Mouse (Mus musculus): ENCODE results near the gene Amdhd2.
"Not testable (repeated sequence)": the region's sequence is repeated elsewhere in the genome, so short reads cannot be mapped to it uniquely, and the experiment has no call there.

The Amdhd2 gene

DNA sequence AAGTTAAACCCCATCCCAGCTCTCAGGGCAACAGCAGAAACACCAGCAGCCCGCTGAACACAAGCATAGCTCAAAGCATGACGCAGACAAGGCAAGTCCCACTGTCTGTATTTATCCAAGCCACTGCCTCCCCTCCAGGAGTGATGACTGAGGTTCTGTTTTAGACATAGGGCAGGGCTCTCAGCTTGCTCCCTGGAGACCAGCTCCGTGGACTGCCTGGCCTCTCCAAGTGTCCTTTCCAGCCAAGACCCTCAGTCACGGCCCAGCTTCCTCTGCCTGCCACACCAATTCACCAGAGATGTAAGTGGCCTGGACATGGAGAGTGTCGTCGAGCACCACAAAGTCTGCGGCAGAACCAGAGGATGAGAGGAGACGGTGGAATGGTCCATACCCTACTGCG lies 7.8 kb downstream of the Amdhd2 start:
- no peak for DNase-seq

DNA sequence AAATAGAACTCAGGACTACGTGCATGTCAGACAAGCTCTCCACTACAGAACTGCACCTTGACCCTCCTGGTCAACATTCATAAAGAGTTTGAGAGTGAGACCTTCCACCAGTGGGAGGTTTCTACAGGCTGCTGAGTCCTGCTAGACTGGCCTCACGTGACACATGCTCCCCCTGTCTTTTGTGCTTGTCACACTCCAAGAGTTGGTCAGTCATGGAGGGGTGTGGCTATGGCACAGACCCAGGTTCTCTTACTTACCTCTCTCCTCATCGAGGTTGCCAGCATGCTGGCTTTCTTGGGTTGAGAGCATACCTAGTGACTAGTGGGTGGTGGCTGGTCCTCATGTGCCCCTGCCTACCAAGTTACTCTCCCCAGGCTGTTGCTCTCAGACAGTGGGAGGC lies 9.1 kb downstream of the Amdhd2 start:
- DNase-seq = peak; percentile 85

DNA sequence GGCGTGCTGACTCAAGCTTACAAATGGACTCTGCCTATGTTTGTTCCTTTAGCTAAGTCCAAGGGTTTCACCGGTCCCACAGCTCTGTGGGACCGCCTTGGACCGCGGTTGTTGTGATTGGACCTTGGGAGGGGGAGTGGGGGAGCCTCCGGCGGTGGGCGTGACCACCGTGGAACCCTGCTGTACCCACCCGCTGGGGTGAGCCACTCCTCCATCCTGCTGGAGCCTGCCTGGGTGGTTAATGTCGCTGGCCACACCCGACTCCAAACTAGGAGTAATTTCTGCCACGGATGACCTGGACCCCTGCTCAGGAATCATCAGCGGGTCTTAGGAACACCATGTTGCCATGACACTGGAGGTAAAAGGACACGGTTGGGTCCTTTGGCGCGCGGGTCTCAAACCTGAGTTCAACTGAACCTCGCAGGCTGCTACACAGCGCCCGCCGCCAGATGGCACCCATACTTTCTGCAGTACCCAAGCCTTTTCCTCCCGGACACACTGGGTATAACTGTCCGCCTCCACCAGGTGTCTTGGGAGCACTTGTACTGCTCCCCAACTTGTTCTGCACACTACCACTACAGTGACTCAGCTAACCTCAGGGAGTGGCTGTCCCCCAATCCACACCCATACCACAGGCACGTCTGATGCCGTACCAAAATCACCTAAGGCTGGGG lies 11.5 kb downstream of the Amdhd2 start:
- peak; percentile 90 for DNase-seq

DNA sequence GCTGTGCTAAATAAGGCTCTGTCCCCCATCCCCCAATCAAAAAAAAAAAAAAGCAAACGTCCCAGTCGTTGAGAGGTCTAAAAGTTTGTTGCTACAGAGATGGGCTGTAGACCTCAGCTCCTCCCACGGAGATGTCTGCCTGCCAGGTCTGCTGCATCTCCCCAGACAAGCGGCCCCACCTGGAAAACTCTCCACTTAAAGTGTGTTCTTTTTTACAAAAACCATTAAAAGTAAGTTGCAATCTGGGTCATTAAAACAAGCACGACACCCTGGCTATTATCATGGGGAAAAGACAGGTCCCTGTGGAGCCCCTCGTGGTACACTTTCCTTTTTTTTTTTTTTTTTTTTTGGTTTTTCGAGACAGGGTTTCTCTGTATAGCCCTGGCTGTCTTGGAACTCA lies 12.2 kb downstream of the Amdhd2 start:
- DNase-seq = no peak

DNA sequence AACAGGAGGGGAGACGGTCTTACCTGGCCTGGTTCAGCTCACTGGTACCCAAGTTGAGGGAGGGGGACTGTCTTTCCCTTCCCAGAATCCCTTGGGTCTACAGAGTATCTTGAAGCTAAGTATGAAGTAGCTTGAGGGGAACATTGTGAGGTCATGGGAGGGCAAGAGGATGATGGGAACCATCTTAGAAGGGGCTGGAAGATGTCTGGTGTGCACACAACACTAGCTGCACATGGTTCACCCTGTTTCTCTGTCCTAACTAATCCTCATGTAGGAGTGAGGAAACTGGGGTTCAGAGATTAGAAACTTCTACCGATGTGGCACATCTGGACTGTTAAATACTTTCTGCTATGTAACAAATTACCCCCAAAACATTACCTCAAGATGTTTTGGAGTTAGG lies 12.7 kb downstream of the Amdhd2 start, which contains the start of gene Pdpk1:
Gene Pdpk1 (minus strand): TSS at position 101 of the 400 bp plus-strand sequence.
- DNase-seq = no peak

DNA sequence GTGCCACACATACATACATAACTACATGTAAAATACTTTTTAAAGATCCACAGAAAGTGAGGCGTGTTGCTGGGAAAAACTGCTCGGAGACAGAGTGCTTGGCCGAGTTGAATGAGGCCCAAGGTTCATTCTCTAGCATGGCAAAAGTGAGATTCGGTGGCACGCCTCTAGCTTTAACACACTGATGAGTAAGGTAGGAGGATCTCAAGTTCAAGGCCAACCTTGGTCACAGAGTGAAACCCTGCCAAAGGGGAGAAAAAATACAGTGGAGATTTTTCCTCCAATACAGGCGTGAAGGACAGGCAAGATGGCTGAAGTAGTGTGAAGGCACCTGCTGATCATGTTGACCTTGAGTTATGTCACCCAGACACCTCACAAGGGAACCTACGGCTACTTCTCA lies 14.1 kb downstream of the Amdhd2 start:
- DNase-seq = no peak

DNA sequence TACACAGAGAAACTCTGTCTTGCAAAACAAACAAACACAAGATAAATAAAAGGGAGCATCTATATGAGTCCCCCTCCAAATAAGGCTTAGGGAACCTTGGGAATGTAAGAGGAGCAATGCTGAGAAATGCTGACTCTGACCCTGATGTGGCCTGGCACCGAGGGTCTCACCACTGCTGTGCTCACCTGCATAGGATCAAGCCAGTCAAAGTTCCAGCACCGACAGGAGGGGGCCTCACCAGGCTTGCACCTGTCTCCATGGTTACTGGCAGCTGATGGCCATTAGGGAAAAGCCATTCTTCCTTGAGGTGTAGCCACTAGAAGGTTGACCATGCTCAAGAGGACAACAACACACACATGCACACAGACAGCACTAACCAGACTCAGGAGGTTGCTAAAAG lies 20.7 kb downstream of the Amdhd2 start:
- DNase-seq = no peak

DNA sequence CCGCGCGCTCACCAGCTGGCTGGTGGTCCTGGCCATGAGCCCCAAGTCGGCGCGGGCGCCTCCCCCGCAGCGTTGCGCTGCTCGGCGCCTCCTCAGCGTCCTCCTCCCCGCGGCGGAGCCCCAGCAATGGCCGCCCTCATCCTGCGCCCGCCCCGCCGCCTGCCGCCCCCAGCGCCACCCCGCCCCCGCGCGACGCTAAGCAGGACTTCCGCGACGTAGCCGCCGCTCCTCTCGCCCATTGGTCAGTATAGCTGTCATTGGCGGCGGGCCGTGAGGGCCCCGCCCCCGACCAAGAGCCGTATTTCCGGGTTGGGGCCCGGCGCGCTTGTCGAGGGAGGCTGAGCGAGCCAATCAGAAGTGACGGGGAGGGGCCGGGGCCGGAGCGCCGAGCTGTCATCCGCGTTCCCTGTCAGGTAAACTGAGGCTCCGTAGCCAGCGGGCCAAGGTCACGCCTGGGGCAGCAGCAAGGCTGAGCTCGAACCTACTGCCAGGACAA lies 22.1 kb downstream of the Amdhd2 start:
- DNase-seq = peak; percentile 98

DNA sequence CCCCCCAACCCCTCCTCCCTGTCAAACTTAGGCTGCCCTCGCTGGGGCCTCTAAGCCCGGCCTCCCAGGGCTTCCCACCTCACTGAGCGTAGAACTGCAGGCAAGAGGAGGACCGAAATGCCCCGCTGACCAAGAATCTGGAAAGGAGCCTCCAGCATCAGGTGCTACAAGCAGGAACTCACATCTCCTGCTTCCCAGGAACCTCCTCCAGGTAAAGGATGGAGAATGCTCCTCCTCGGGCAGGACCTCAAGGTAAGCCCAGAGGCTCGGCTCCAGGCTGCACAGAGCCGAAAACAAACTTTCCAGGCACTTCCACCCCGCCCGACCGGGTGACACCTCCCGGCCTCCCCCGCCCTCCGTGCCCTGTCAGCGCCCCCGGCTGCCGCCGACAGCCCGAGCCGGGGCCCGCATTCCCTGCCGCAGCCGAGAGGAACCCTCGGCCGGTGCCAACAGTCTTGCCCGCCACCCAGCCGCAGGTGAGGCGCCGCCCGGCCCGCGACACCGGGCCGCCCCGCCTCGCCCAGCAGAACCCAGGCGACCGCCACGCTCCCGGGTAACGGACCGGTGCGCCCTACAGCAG lies 22.6 kb downstream of the Amdhd2 start:
- peak; percentile 66 for DNase-seq

DNA sequence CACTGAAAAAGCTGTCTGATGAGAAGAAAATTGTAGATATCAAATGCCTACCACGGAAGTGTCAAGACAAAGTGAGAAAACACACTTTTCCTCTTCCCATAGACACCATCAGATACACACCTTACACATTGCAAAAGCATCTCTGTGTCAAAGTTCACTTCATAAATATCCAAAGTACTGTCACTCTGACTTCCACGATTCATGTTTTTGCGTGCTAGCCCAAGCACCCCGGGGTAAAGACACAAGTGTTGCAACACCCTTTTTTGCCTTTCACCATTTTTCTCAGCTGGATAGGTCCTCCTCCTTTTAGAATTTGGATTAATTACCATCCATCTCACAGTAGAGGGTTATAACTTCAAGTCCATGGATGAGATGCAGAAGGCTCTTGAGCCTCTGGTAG lies 23.6 kb downstream of the Amdhd2 start:
- DNase-seq = no peak

DNA sequence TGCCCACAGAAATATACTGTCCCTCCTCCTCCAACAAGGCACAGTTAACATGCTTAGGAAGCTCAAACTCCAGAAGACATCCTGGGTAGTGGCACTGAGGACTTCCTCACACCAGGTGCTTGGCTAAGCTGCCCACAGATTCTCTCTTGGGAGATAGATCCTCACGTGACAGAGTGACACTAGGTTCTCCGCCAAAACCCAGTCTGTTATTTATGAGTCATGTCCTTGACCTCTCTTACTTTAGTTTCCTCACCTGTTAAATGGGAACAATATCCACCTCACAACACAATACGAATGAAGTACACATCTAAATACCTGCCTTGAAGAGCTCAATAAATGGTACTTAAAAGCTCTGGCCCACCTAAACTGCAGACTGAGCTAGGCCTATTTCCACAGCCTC lies 24.3 kb downstream of the Amdhd2 start:
- DNase-seq = no peak

DNA sequence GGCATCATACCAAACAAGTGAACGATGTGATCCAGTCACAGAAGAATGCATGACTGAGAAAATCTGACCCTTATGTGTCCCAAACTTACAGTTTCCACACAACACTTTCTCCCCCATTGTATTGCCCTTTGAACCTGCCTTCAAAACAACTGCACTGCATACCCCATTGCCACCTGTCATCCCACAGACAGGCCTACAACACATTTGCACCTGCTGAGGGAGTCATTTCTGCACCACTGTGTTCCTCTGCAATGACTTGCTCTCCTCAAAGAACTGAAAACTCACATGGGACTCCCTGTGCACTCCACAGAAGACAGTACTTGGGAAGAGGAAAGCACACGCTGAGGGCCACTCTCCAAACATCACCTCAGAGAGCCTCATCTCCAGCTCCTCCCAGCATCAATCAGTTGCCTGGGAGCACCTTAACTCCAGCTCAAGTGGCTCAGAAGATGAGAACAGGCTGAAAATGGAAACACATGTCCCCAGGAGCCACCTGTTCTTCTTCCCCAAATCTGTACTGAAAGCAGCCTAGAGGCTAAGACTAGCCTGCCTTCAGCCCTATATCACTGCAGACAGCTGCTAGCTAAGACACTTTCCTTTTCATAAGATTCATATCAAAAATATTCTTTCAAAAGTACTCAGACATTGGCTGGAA lies 26.2 kb downstream of the Amdhd2 start:
- no peak for DNase-seq

DNA sequence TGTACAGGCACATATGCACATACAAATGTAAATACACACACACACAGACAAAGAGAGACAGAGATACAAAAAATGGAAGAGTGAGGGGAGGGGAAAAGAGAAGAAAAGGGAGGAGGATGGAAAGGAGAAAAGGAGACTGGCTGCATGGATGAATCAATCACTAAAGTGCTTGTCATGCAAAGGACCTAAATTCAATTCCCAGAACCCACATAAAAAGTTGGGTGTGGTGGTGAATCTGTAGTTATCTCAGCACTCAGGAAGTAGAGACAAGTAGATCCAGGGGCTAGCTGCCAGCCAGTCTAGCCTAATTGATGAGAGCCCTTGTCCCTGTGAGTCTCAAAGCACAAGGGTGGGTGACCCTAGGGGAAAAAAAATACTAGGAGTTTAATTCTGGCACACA lies 29.5 kb downstream of the Amdhd2 start:
- no peak for DNase-seq

DNA sequence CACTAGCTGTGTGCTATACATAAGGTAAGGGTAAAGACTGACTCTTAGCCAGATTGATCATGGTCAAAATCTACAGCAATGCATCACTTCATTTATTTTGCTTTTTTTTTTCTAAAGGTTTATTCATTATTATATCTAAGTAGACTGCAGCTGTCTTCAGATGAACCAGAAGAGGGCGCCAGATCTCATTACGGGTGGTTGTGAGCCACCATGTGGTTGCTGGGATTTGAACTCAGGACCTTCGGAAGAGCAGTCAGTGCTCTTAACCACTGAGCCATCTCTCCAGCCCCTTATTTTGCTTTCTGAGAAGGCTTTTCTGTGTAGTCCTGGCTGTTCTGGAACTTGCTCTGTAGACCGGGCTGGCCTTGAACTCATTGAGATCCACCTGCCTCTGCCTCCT lies 30.6 kb downstream of the Amdhd2 start:
- not testable (repeated sequence) for DNase-seq

DNA sequence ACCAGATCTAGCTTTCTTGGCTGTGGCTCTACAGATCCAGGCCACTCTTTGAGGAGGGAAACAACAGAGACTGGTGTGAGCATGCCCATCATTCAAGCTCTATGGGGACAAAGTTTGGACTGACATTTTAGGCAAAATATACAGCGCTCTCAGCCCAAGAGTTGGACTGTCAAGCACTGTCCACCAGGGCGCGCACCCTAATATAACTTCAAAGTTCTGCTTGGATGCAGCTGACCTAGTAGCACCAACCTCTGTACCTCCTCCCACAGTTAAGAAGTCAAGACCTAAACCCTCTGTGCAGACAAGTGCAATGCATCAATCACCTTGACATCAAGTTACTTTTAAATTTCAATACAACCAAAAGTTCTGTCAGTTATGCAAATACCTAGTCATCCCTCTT lies 32.0 kb downstream of the Amdhd2 start:
- DNase-seq = no peak

DNA sequence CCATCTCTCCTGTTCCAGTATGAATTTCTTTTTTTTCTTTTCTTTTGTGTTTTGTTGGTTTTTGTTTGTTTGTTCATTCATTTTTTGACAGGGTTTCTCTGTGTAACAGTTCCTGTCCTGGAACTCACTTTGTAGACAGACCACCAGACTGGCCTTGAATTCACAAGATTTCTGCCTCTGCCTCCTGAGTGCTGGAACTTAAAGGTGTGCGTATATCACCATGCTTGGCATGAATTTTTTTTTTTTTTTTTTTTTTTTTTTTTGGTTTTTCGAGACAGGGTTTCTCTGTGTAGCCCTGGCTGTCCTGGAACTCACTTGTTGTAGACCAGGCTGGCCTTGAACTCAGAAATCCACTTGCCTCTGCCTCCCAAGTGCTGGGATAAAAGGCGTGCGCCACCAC lies 34.3 kb downstream of the Amdhd2 start:
- not testable (repeated sequence) for DNase-seq

DNA sequence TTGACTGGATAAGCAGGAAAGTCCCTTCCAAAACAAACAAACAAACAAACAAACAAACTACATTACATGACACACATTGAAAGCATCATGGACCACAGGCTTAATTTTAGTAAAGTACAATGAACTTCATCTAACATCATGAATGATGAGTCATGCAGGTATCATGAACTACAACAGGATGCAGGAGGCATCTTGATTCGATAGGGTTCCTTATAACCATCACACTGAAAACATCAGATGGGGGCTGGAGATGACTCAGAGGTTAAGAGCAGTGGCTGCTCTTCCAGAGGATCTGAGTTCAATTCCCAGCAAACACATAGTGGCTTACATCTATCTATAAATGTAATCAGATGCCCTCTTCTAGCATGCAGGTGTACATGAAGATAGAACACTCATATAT lies 36.0 kb downstream of the Amdhd2 start:
- DNase-seq = no peak

DNA sequence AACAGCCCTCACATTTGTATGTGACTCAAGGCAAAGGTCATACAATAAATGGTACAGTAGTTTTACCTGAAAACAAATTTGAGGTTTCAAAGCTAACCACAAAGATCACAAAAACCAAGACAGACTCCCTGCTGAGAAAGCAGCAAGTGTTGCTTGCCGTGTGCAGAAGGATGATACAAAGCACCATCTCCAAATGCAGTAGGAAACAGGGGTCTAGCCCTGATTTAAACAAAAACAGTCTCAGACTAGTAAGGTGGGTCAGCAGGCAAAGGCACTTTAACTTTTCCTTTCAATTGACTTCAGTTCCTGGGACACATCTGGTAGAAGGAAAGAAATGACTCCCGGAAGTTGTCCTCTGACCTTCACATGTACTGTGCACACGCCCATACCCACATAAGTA lies 36.8 kb downstream of the Amdhd2 start:
- DNase-seq = no peak

DNA sequence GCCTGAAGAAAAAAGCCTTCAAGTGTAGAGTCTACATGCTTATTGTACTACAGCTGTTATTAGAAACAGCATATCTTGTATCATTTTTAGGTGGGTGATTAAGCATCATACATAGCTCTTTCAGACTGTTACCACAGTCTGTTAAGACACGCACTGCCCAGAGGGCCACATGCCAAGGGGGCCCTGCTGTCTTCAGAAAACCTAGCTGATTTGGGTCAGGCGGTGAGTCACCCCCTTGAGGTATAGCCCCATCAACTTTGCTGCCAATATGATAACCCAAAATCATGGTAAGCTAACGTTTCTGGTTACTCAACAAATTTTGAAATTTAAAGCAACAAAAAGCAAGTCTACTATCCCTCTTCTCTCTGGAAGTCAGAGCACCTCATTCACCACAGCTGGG lies 44.1 kb downstream of the Amdhd2 start:
- no peak for DNase-seq

DNA sequence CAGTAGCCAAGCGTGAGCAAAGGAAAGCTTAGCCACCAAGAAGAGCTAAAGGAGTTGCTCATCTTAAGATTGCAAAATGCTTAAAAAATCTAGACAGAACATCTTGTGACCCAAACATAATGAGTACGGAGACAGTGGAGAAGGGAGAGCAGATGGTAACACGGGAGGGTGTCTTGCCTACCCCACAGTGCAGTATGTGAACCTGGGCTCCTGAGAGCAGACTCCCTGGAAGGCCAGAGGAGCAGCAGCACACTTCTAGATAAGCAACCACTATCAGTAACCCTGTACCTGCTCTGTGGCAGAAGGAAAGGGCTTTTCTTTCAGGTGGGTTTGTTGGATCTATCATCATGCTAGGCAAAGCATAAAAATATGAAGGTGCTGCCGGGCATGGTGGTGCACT lies 50.5 kb downstream of the Amdhd2 start:
- DNase-seq = no peak

DNA sequence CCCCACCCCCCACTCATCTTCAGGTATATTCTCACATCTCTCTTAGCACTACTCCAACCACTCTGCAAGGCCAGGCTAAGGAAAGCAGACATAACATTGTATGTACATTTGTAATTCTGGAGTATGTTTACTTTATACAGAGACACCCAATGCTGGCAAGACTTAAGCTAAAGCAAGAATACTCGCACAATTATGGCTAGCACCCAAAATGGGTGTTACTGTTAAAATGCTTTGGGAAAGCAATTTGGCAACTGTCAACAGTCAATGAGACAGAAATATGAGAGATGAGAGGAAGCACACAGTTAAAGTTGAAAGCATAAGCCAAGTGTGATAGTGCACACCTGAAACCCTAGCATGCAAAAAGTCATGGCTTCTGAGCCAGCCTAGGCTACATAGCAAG lies 52.3 kb downstream of the Amdhd2 start:
- DNase-seq = no peak

DNA sequence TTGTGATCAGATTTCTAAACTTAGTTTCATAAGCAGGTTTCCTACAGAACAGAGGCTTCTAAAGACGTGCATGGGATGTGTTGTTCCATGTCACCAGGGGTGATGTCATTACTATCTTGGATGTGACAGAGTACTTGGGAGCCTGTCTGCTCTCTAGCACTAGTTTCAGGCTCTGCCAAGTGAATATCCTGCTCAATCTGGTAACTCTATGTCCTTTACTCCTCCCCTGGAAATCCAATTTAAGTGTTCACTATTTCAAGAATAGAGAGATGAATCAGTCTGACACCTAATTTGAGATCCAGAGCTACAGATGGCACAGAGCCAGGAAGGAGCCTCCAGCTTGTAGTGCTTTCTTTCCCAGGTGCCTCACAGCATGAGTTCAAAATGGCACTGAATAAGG lies 54.7 kb downstream of the Amdhd2 start:
- DNase-seq = no peak
